Mouse (Mus musculus) G1E (cell line): ENCODE measurements around the gene Zbtb18. TPM values are rescaled to one million over a fixed set of nuclear protein-coding genes. Genes with fewer than 3 reads are reported as not detected.
"Not testable (repeated sequence)": the region's sequence is repeated elsewhere in the genome, so short reads cannot be mapped to it uniquely, and the experiment has no call there.

Experiments used
- ATAC-seq: 2 replicates; pipeline ENCODE4 v1.8.0; 2016; ENCODE audit warnings: mild to moderate bottlenecking; ENCODE audit not compliant: insufficient number of reproducible peaks, poor library complexity, low FRiP score, severe bottlenecking; ENCODE audit errors: extremely low read depth
- DNase-seq: peaks from one replicate; pipeline ENCODE4 v3.0.0; 2012; ENCODE audit warnings: low spot score
- H3K27me3 ChIP-seq: 2 replicates; pipeline ENCODE4 v1.6.1; 2012; ENCODE audit warnings: mild to moderate bottlenecking, low read length, inconsistent platforms; ENCODE audit not compliant: insufficient read depth
- H3K36me3 ChIP-seq: replicated peaks from 2 replicates; pipeline ENCODE3; 2012; ENCODE audit warnings: mild to moderate bottlenecking, inconsistent platforms
- H3K4me1 ChIP-seq: 2 replicates; pipeline ENCODE4 v1.6.1; 2012; ENCODE audit warnings: low read depth, low read length, inconsistent platforms, mixed read lengths; ENCODE audit not compliant: insufficient read depth
- H3K4me3 ChIP-seq: 2 replicates; pipeline ENCODE4 v1.5.1; 2012; ENCODE audit warnings: low read depth, mild to moderate bottlenecking, inconsistent platforms, low read length, moderate library complexity, mixed read lengths
- H3K9me3 ChIP-seq: replicated peaks from 2 replicates; pipeline ENCODE4 v1.6.1; 2012; ENCODE audit warnings: inconsistent platforms
- CTCF ChIP-seq: IDR thresholded peaks from 2 replicates; pipeline ENCODE4 v1.5.1; 2012; ENCODE audit warnings: low read depth, low read length, inconsistent platforms, mixed read lengths
- GATA1 ChIP-seq: IDR thresholded peaks from 2 replicates; pipeline ENCODE4 v1.6.1; 2012; ENCODE audit warnings: borderline replicate concordance, low read length, inconsistent platforms, mixed read lengths
- GATA2 ChIP-seq: IDR thresholded peaks from 2 replicates; pipeline ENCODE4 v1.6.1; 2012; ENCODE audit warnings: low read depth, low read length, inconsistent platforms, borderline replicate concordance
- POLR2AphosphoS5 ChIP-seq: IDR thresholded peaks from 2 replicates; pipeline ENCODE4 v1.6.1; 2012; ENCODE audit warnings: low read depth, low read length, inconsistent platforms; ENCODE audit not compliant: insufficient replicate concordance
- TAL1 ChIP-seq: conservative IDR thresholded peaks from 2 replicates; pipeline ENCODE4 v1.6.1; 2012; ENCODE audit warnings: low read depth, low read length, inconsistent platforms, mixed read lengths
- polyA plus RNA-seq: library from polyadenylated mRNA; stranded (reverse); fragments of >175 nt; gene quantifications from 2 replicates; pipeline ENCODE4 v1.2.3, GENCODE M21; 2012
- total RNA-seq, 2 experiments: library from RNA; stranded (forward) in 1 of 2; stranded (reverse) in 1 of 2; fragments of 200-1000 nt in 1 of 2; fragments of >200 nt in 1 of 2; fragmentation: Nextera tagmentation in 1 of 2; gene quantifications; 2 replicates each; pipeline ENCODE4 v1.2.3; 2014 to 2017

Zbtb18 gene
- total and polyA plus RNA-seq, 3 experiments, result 13.0 to 40.3 (median 16.1) TPM

DNA sequence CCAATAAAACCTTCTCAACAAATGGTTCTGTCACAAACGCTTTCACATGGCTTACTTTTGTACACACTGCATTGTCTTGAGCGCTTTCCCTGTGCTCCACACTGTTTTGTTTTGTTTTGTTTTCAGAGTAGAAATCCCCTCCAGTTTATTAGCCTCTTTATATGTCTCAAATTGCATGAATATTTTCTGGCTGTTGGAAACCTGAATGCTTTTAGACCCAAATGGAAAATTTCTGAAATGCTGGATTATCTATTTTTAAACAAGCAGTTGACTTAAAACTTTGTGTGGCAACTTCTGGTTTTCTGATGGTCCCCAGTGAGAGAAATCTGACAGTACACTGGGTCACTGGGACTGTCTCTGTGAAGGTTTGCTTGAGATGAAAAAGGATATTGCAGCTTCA lies 6.8 kb downstream of the Zbtb18 start:
- Histone ChIP-seq H3K9me3 (no peaks in the 10 kb centered on the region), H3K36me3 (peaks cover 23% of the 10 kb centered on the region)
- TF ChIP-seq TAL1, result no peak
- no peak for TF ChIP-seq GATA2
- TF ChIP-seq GATA1, result no peak
- TF ChIP-seq POLR2AphosphoS5, result no peak
- TF ChIP-seq CTCF, result no peak

DNA sequence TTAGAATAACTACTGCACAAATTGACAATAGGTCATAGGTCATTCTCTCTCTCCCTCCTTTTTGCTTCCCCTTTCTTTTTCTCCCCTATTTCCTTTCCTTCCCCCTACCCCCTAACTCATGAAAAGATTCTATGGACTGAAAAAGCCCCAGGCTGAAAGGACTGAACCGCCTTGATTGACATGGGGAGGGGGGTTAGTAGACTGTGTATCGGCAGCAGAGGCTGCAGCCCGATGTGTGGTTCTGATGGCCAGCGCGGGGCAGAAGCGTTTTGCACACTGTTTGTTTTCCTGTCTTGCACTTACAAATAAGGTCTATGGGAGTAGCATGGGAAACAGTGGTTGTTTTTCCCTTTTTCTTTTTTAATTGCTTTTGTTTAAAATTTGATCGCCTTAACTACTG lies 7.7 kb downstream of the Zbtb18 start:
- not testable (repeated sequence) for H3K4me3 ChIP-seq, ATAC-seq, H3K4me1 ChIP-seq, H3K9me3 ChIP-seq, H3K27me3 ChIP-seq, DNase-seq
- peaks cover 20% of the 10 kb centered on the region for H3K36me3 ChIP-seq

More for the DNA sequence above, 6.8 kb downstream of the Zbtb18 start:
- Histone ChIP-seq H3K4me1 (peaks cover 8% of the 10 kb centered on the region), H3K27me3 (no peaks in the 10 kb centered on the region), H3K4me3 (no peak overlapping the region)
- ATAC-seq, result no peak
- DNase-seq, result no peak

DNA sequence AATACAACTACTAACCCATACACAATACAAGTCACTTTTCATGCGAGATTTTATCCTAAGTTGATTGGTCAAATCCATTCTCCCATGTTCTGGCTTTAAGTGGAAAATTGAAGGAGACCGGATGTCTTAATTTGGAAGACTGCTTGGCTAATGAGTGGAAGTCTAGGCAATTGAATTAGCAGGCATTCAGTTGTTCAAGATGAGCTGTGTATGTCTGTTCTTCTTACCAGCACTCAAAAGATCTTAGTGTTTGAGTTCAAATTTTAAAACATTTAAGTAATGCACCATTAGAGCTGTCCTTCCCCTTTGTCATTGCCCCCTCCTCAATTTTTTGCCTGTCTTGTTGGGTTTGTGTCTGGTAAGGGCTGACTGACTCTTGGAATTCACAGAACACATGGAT lies 8.9 kb downstream of the Zbtb18 start:
- TF ChIP-seq CTCF, result no peak
- no peak for TF ChIP-seq TAL1
- TF ChIP-seq GATA2, result no peak
- no peak for TF ChIP-seq GATA1
- TF ChIP-seq POLR2AphosphoS5, result no peak
- no peak for ATAC-seq
- H3K4me1 ChIP-seq, result no peaks in the 10 kb centered on the region
- H3K27me3 ChIP-seq, result no peaks in the 10 kb centered on the region
- no peaks in the 10 kb centered on the region for H3K9me3 ChIP-seq
- H3K4me3 ChIP-seq, result no peak overlapping the region
- DNase-seq, result no peak
- peaks cover 20% of the 10 kb centered on the region for H3K36me3 ChIP-seq

DNA sequence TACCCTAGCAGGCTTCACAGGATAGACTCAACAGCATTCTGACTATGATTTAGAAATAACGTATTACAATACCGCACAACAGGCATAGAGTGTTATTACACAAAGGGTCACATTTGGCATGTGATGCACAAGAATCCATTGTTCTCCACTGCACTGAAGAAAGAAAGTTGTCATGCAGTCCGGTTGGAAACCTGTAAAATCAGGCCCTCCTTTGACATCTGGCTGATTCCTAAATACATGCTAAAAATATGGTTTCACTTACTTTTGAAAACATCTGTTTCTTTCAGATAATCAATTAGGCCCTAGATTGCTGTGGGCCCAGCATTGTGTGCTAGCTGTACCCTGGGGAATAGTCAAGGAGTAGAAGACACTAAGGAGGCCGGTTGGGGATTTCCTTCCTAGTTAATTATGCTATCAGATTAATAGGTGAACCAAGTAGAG lies 9.9 kb downstream of the Zbtb18 start:
- no peak for DNase-seq
- no peaks in the 10 kb centered on the region for H3K4me1 ChIP-seq
- no peak overlapping the region for H3K4me3 ChIP-seq
- no peaks in the 10 kb centered on the region for H3K9me3 ChIP-seq
- no peaks in the 10 kb centered on the region; the same call in 1 of the 2 replicates for H3K27me3 ChIP-seq
- ATAC-seq, result no peak
- no peak for TF ChIP-seq POLR2AphosphoS5
- TF ChIP-seq TAL1, result no peak
- no peak for TF ChIP-seq GATA2
- TF ChIP-seq CTCF, result no peak
- no peak for TF ChIP-seq GATA1
- peaks cover 17% of the 10 kb centered on the region for H3K36me3 ChIP-seq

DNA sequence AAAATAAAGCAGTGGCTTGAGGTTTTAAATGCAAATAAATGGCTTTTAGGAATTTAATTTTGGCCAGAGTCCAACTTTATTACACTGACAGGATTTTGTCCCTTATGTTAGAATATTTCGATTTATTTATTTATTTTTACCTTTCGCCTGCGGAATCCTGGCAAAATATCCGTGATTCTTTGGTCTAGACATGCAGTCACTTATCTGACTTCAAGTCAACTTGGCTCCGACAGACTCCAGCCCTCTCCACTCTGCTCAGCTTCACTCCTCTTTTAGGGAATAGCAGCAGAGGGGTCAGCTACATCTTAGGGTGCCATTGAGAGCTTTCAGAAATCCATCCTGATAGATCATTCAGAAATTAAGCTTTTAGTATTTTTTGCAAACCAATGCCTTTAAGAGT lies 10.8 kb downstream of the Zbtb18 start:
- TF ChIP-seq POLR2AphosphoS5 (no peak), CTCF (no peak), GATA1 (no peak)
- no peak for DNase-seq
- no peak for ATAC-seq
- no peaks in the 10 kb centered on the region; the same call in 1 of the 2 replicates for H3K27me3 ChIP-seq
- no peaks in the 10 kb centered on the region for H3K4me1 ChIP-seq
- no peak overlapping the region for H3K4me3 ChIP-seq
- no peaks in the 10 kb centered on the region for H3K9me3 ChIP-seq
- peaks cover 7% of the 10 kb centered on the region for H3K36me3 ChIP-seq

DNA sequence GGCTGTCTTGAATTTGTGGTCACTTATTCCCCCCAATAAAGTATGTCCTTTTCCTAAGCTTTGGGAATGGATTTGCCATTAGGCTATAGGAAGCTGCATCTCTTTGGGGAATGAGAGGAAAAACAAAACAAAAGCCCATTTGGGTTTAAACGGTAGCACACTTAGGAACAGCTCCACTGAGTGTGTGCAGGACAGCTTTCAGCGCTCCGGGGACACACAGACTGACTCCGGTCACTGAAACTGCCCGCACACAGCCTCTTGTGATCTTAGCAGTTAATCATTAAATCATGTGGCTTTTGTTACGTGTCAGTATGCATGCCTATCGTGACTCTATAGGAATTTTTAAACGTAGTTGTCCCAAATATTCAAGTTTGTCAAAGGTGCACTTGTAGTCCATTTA lies 11.7 kb downstream of the Zbtb18 start:
- Histone ChIP-seq H3K4me3 (no peak overlapping the region), H3K4me1 (no peaks in the 10 kb centered on the region), H3K27me3 (no peaks in the 10 kb centered on the region; the same call in 1 of the 2 replicates), H3K9me3 (no peaks in the 10 kb centered on the region), H3K36me3 (peaks cover under 1% of the 10 kb centered on the region)
- DNase-seq, result no peak
- TF ChIP-seq TAL1, result no peak
- no peak for TF ChIP-seq CTCF
- no peak for TF ChIP-seq GATA1
- no peak for TF ChIP-seq GATA2
- TF ChIP-seq POLR2AphosphoS5, result no peak
- ATAC-seq, result no peak

- H3K27me3 ChIP-seq, result no peaks in the 10 kb centered on the region; the same call in 1 of the 2 replicates
- H3K9me3 ChIP-seq, result no peaks in the 10 kb centered on the region
- no peak overlapping the region for H3K4me3 ChIP-seq
- no peaks in the 10 kb centered on the region for H3K36me3 ChIP-seq
- H3K4me1 ChIP-seq, result no peaks in the 10 kb centered on the region
- no peak for ATAC-seq
- TF ChIP-seq POLR2AphosphoS5 (no peak), GATA2 (no peak), TAL1 (no peak), CTCF (no peak), GATA1 (no peak)
- DNase-seq, result no peak
Observed at GRCm38 (mm10) chr1:177454492-177454891, 12.3 kb downstream of the Zbtb18 start.
